Mouse (Mus musculus) forebrain, embryonic 12.5 days (tissue): ENCODE results near the gene Enpp4. TPM values are rescaled to one million over a fixed set of nuclear protein-coding genes. Genes with fewer than 3 reads are reported as not detected.

ENCODE experiments used
- ATAC-seq: fragments of 200-750 bp; cut with Nextera tagmentation; 2 replicates; pipeline ENCODE4 v1.8.0; 2017; ENCODE audit warnings: moderate TSS enrichment; ENCODE audit not compliant: low FRiP score
- H3K27ac ChIP-seq: fragments of 300-500 bp; sonication (generic); 2 replicates; pipeline ENCODE4 v1.5.1; 2016; ENCODE audit warnings: mild to moderate bottlenecking
- H3K27me3 ChIP-seq: fragments of 300-500 bp; sonication (generic); 2 replicates; pipeline ENCODE4 v1.6.1; 2016; ENCODE audit warnings: mild to moderate bottlenecking
- H3K36me3 ChIP-seq: fragments of 300-500 bp; sonication (generic); replicated peaks from 2 replicates; pipeline ENCODE4 v1.6.1; 2016; ENCODE audit warnings: mild to moderate bottlenecking
- H3K4me1 ChIP-seq: fragments of 300-500 bp; sonication (generic); 2 replicates; pipeline ENCODE4 v1.6.1; 2016
- H3K4me2 ChIP-seq: fragments of 300-500 bp; sonication (generic); 2 replicates; pipeline ENCODE4 v1.6.1; 2016; ENCODE audit warnings: mild to moderate bottlenecking, moderate library complexity
- H3K4me3 ChIP-seq: fragments of 300-500 bp; sonication (generic); replicated peaks from 2 replicates; pipeline ENCODE4 v1.5.1; 2016; ENCODE audit warnings: mild to moderate bottlenecking
- H3K9ac ChIP-seq: fragments of 300-500 bp; sonication (generic); 2 replicates; pipeline ENCODE4 v1.6.1; 2016; ENCODE audit warnings: mild to moderate bottlenecking
- H3K9me3 ChIP-seq: fragments of 300-500 bp; sonication (generic); 2 replicates; pipeline ENCODE4 v1.6.1; 2016
- WGBS: fragments of 180-500 bp; shearing (Covaris S2); methylation state at CpG from one replicate; pipeline ENCODE4 v1.1.7; 2016; 5-methylcytosine and 5-hydroxymethylcytosine counted together
- polyA plus RNA-seq: library from polyadenylated mRNA; unstranded; fragments of >200 nt; fragmentation: Nextera tagmentation; extraction: Ambion mirVana; gene quantifications from 2 replicates; pipeline ENCODE4 v1.2.1, GENCODE M21; 2016

The Enpp4 gene
- polyA plus RNA-seq: 4.3 and 4.8 TPM in 2 replicates

- under 1% methylated on average over 75 of the region's 76 CpGs for WGBS
Observed at GRCm38 (mm10) chr17:44105287-44106138, at the start of gene Enpp4. TSS of gene Enpp4 (minus strand) at chr17:44105809.

GRCm38 (mm10) chr17:44155204-44155603, 49.6 kb upstream of the Enpp4 start:
- no peak overlapping the region for H3K4me2 ChIP-seq
- ATAC-seq: no peak
- H3K36me3 ChIP-seq: no peaks in the 10 kb centered on the region
- no peaks in the 10 kb centered on the region for H3K9me3 ChIP-seq
- H3K27ac ChIP-seq: no peak overlapping the region
- no peaks in the 10 kb centered on the region for H3K27me3 ChIP-seq
- H3K4me3 ChIP-seq: no peak overlapping the region
- no peak overlapping the region for H3K9ac ChIP-seq
- H3K4me1 ChIP-seq: no peaks in the 10 kb centered on the region
- 71% methylated on average over 2 of the region's 2 CpGs for WGBS

More at GRCm38 (mm10) chr17:44105287-44106138, at the start of gene Enpp4:
- Histone ChIP-seq H3K36me3 (no peaks in the 10 kb centered on the region), H3K27ac (peak within 1 kb of the TSS; percentile 59), H3K4me3 (peak within 1 kb of the TSS; percentile 68), H3K9ac (peak within 1 kb of the TSS; percentile 72), H3K9me3 (no peaks in the 10 kb centered on the region), H3K27me3 (0 out of 2 replicates have a peak, but pooled peaks cover 4% of the 10 kb centered on the region), H3K4me2 (peak within 1 kb of the TSS; percentile 96), H3K4me1 (peaks cover 7% of the 10 kb centered on the region)
- ATAC-seq: peak; percentile 99

- Histone ChIP-seq H3K9me3 (no peaks in the 10 kb centered on the region), H3K4me1 (no peaks in the 10 kb centered on the region), H3K4me2 (no peak overlapping the region), H3K27ac (no peak overlapping the region), H3K9ac (no peak overlapping the region), H3K36me3 (no peaks in the 10 kb centered on the region), H3K27me3 (no peaks in the 10 kb centered on the region), H3K4me3 (no peak overlapping the region)
- ATAC-seq: no peak
- WGBS: 45% methylated on average over 5 of the region's 5 CpGs
Observed at GRCm38 (mm10) chr17:44153871-44154270, 48.3 kb upstream of the Enpp4 start.

GRCm38 (mm10) chr17:44151889-44152288, 46.3 kb upstream of the Enpp4 start:
- Histone ChIP-seq H3K4me3 (no peak overlapping the region), H3K4me1 (no peaks in the 10 kb centered on the region), H3K9me3 (no peaks in the 10 kb centered on the region), H3K27me3 (no peaks in the 10 kb centered on the region), H3K36me3 (no peaks in the 10 kb centered on the region), H3K9ac (no peak overlapping the region), H3K27ac (no peak overlapping the region), H3K4me2 (no peak overlapping the region)
- ATAC-seq: no peak
- WGBS: 88% methylated on average over 8 of the region's 8 CpGs

DNA sequence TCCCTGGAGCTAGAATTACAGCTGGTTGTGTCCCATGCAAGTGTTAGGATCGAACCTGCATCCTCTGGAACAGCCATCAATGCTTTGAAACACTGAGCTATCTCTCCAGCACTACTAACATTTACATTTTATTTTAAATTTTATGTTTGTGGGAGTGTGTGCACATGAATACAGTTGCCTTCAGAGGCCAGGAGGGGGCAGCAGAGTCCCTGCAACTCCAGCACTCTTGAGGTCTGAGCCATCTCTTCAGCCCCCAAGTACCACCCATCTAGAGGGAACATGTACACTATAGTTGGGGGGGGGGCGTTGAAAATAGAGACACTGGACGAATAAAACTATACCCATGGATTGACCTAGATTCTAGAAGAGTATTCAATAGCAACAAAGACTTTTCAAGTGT, 45.5 kb upstream of the Enpp4 start:
- Histone ChIP-seq H3K4me1 (no peaks in the 10 kb centered on the region), H3K4me2 (no peak overlapping the region), H3K4me3 (no peak overlapping the region), H3K27me3 (no peaks in the 10 kb centered on the region), H3K36me3 (no peaks in the 10 kb centered on the region), H3K9me3 (no peaks in the 10 kb centered on the region), H3K27ac (no peak overlapping the region), H3K9ac (no peak overlapping the region)
- no peak for ATAC-seq
- WGBS: 67% methylated on average over 3 of the region's 3 CpGs

DNA sequence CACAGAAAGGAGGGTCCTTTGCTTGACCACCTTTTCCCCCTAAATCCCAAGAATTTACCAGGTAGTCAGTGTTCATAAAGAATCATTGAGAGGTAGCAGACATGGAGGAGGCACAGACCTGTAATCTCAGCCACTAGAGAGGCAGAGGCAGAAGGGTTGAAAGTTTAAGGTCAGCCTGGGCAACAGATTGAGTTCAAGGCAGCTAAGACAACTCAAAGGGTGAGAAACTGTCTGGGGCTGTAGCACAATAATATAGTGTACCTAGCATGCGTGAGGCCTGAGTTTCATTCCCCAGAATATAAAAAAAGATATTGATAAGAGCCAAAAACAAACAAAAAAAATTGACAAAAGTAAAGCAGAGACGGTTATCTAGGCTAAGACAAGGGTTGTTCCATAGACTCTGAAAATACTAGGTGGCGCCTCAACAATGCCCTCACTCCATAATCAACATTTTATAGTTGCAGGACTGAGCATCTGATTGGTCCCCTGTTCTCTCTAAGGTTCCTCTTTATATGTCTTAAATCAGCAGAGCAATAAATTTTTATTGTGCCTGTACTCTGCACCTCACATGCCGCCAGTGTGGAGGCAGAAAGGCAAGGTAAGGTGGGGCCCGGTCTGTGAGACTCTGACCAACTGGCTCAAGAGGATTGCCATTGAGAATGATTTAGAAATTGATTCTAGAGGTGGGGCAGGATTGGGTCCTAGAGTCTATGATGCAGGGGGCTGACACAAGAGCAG, 42.7 kb upstream of the Enpp4 start:
- H3K27ac ChIP-seq: no peak overlapping the region
- WGBS: 91% methylated on average over 5 of the region's 5 CpGs
- no peak overlapping the region for H3K9ac ChIP-seq
- no peak overlapping the region for H3K4me2 ChIP-seq
- ATAC-seq: no peak
- no peaks in the 10 kb centered on the region for H3K4me1 ChIP-seq
- H3K9me3 ChIP-seq: no peaks in the 10 kb centered on the region
- H3K27me3 ChIP-seq: no peaks in the 10 kb centered on the region
- no peaks in the 10 kb centered on the region for H3K36me3 ChIP-seq
- H3K4me3 ChIP-seq: no peak overlapping the region

DNA sequence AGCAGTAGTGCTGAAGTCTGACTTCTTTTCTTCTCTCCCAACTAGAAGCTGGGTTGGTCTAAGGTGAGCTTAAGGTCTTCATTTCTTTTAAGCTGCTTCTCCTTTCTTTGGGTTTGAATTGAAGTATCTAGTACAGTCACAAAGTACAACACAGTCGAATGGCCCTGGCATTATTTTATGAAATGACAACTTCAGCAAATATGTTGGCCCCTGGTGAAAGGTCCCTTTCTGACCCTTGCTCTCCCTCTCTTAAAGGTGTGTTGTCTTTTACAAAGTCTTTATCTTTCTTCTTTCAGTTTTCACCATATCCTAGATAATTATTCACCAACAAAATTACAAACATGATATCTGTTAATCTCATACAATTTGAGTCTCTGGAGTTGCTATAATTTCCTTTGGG, 40.2 kb upstream of the Enpp4 start:
- 83% methylated on average over 1 of the region's 1 CpGs for WGBS
- no peaks in the 10 kb centered on the region for H3K27me3 ChIP-seq
- H3K27ac ChIP-seq: no peak overlapping the region
- no peaks in the 10 kb centered on the region for H3K4me1 ChIP-seq
- H3K9ac ChIP-seq: no peak overlapping the region
- H3K4me3 ChIP-seq: no peak overlapping the region
- no peaks in the 10 kb centered on the region for H3K36me3 ChIP-seq
- no peaks in the 10 kb centered on the region for H3K9me3 ChIP-seq
- no peak for ATAC-seq
- no peak overlapping the region for H3K4me2 ChIP-seq

- H3K36me3 ChIP-seq: no peaks in the 10 kb centered on the region
- no peak for ATAC-seq
- WGBS: 87% methylated on average over 10 of the region's 10 CpGs
- no peaks in the 10 kb centered on the region for H3K4me1 ChIP-seq
- H3K9ac ChIP-seq: no peak overlapping the region
- no peaks in the 10 kb centered on the region for H3K27me3 ChIP-seq
- H3K4me3 ChIP-seq: no peak overlapping the region
- no peaks in the 10 kb centered on the region for H3K9me3 ChIP-seq
- no peak overlapping the region for H3K27ac ChIP-seq
- H3K4me2 ChIP-seq: no peak overlapping the region
Observed at GRCm38 (mm10) chr17:44136863-44137640, 31.4 kb upstream of the Enpp4 start.

GRCm38 (mm10) chr17:44136018-44136417, 30.4 kb upstream of the Enpp4 start:
- Histone ChIP-seq H3K27me3 (no peaks in the 10 kb centered on the region), H3K4me3 (no peak overlapping the region), H3K4me2 (no peak overlapping the region), H3K4me1 (no peaks in the 10 kb centered on the region), H3K36me3 (no peaks in the 10 kb centered on the region), H3K9ac (no peak overlapping the region), H3K27ac (no peak overlapping the region), H3K9me3 (no peaks in the 10 kb centered on the region)
- ATAC-seq: no peak
- WGBS: 85% methylated on average over 8 of the region's 8 CpGs

- Histone ChIP-seq H3K27ac (no peak overlapping the region), H3K4me1 (no peaks in the 10 kb centered on the region), H3K36me3 (no peaks in the 10 kb centered on the region), H3K9me3 (no peaks in the 10 kb centered on the region), H3K9ac (no peak overlapping the region), H3K27me3 (no peaks in the 10 kb centered on the region), H3K4me3 (no peak overlapping the region), H3K4me2 (no peak overlapping the region)
- no peak for ATAC-seq
- 75% methylated on average over 9 of the region's 9 CpGs for WGBS
Observed at GRCm38 (mm10) chr17:44134545-44134944, 28.9 kb upstream of the Enpp4 start.

DNA sequence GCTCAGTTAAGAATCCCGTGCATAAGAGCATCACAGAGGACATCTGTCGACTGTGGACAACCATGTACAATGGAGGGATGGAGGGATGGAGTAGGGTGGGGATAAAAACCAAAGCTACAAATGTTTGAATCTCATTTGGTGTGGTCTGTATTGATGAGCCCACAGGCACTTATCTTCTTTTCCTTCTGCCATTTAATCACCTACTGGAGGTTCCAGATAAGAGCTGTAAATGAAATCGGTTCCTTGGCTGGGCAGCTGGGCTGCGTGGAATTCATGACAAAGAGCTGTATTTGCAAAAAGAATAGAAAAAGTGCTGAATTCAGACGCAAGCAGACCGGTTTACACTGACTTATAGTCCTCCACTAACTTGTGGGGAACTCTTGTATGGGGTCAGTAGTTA, 28.5 kb upstream of the Enpp4 start:
- no peak overlapping the region for H3K4me3 ChIP-seq
- H3K4me1 ChIP-seq: no peaks in the 10 kb centered on the region
- H3K4me2 ChIP-seq: no peak overlapping the region
- no peak overlapping the region for H3K9ac ChIP-seq
- H3K36me3 ChIP-seq: no peaks in the 10 kb centered on the region
- no peak for ATAC-seq
- H3K9me3 ChIP-seq: no peaks in the 10 kb centered on the region
- H3K27ac ChIP-seq: no peak overlapping the region
- H3K27me3 ChIP-seq: no peaks in the 10 kb centered on the region
- WGBS: 80% methylated on average over 6 of the region's 6 CpGs

DNA sequence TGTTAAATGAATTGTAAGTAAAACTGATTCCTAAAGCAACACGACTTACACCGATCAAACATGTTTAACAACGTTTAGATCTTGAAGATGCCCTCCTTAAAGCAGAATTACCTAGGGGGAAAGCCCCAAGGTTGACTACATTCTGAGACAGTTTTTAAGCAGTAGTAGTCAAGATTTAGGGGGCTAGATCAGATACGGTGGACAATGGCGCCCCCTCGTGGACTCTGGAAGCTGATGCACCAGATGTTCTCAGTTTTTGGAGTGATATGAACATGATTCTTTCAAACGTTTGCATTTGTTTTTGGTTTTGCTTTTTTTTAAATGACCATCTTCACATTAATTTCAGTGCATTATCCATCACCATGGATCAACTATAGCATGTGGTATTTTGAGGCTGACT, 24.8 kb upstream of the Enpp4 start:
- Histone ChIP-seq H3K27me3 (no peaks in the 10 kb centered on the region), H3K4me1 (no peaks in the 10 kb centered on the region), H3K36me3 (no peaks in the 10 kb centered on the region), H3K9ac (no peak overlapping the region), H3K4me3 (no peak overlapping the region), H3K27ac (no peak overlapping the region), H3K4me2 (no peak overlapping the region), H3K9me3 (peaks cover 5% of the 10 kb centered on the region; the same call in 1 of the 2 replicates)
- 16% methylated on average over 7 of the region's 7 CpGs for WGBS
- no peak for ATAC-seq
